Mouse (Mus musculus) lung, adult 2 months (tissue): ENCODE results near the gene Gm17660.

Experiments used
- CTCF ChIP-seq: fragments of 200-500 bp; IDR thresholded peaks from 2 replicates; pipeline ENCODE4 v1.5.1; 2011; ENCODE audit warnings: mild to moderate bottlenecking, low read length, control low read depth; ENCODE audit not compliant: insufficient read depth
- POLR2A ChIP-seq: fragments of 200-500 bp; IDR thresholded peaks from 2 replicates; pipeline ENCODE4 v1.6.1; 2011; ENCODE audit warnings: low read depth, mild to moderate bottlenecking, control low read depth, low read length, borderline replicate concordance; ENCODE audit errors: extremely low read depth

GRCm38 (mm10) chr5:104039154-104039932, 38.1 kb downstream of the Gm17660 start:
- TF ChIP-seq CTCF (peak; percentile 58), POLR2A (no peak)
